Mouse (Mus musculus): ENCODE measurements around the gene Tnn.

The Tnn gene

DNA sequence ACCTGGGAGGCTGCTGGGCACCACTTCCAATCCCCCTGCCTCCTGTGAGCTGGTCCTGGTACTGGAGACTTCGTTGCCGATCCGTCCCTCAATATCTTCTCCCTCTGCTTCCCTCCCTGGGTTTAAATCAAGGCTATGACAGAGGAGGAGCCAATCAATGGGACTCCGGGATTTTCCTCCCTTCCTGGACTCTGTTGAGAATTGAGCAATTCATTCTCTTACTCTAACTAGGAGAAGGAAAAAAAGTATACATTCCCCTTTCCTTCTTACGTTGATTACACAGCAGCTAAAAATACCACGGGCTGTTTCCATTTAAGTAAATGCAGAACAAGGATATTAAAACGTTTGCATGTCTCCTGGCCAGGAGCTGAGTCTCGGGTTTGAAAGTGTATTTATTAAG lies at the start of gene Tnn:
TSS of gene Tnn (minus strand) at position 101 of the 400 bp plus-strand sequence.
- DNase-seq (ENCODE audit: low read depth, low spot score): no peak

DNA sequence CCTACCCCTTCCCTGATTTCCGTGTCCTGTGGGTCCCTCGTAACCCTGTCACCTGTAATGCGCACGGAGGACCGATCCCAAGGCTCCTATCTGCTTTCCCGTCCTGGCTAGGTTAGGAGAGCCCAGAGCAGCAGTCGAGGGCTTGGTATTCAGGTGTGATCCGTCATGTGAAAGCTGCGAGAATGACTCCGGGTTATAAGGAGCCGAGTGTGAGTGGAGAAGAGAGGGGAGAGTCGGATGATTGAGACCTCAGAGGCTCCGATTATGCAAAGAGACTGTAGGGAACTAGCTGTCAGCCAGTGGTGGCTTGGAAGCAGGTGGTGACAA lies 41.9 kb upstream of the Tnn start:
- DNase-seq (ENCODE audit: low read depth, low spot score): no peak

DNA sequence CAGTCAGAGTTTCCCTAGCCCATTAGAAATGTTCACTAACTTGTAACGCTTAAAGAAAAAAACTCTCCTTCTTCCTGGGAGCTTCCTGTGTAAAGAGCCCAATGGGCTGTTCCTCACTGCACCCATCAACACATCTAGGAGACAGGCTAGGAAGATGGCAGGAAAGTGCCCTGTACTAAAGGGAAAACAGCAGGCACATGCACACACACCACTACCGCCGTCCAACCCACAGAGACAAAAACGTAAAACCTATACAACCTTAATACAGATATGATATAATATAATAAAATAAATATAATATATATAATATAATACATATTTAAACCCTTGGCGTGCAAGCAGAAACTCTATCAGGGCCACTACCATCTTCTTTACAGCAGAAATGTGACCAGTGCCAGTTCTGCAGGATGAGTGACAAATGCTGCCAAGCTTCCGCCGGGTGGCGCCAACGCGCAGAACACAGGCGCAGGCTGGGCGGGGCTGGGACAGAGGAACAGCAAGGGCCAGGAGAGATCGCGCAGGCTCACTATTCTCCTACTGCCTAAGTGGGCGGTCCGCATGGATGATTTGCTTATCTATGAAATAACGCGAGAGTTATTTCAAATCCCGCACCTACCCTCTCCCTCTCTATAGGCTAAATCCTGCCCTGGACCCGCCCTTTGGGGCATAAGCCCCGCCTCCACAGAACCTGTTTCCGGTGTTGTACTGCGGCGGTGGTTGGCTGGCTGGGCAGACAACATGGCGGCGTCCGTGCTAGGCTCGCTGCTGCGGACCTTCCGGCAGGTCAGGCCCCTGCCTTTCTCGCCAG lies 41.4 kb upstream of the Tnn start, which contains the start of gene Mrps14:
TSS of gene Mrps14 (plus strand) at position 687 of the 808 bp plus-strand sequence.
- DNase-seq (ENCODE audit: low read depth, low spot score): peak; percentile 99

DNA sequence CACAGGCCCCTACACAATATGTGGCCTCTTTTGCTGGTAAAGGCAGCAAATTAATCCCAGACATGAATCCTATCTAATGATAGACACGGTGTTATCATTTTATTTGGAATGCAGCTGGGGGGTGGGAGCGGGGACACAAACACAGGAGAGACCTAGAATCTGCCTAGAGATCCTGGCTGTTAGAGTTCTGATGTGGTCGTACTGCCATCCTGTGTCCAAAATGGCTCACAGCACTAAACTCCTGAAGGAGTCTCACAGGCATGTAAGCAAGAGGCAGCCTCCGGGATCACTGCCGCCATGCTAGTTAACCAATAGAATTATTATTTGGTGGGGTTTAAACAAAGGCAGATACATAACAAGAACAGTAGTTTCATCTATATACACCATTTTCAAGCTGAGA lies 31.1 kb upstream of the Tnn start:
- DNase-seq (ENCODE audit: low read depth, low spot score): peak; percentile 29

DNA sequence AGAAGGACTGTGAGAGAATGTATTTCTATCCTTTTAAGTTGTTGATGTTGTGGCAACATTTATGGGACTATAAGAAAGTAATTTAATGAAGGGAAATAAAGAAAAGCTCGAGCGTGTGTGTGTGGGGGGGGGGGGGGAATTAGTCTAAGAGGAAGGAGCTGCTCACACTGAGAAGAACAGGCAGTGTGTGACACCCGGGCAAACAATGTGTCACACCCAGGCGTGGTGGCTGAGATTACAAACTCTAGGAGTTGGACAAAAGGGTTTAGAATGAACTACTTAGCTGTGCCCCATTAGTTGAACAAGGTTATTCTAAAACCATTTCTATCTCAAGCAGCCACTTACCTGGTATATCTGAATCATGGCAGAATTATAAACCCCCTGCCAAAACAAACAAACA lies 27.8 kb upstream of the Tnn start:
- DNase-seq (ENCODE audit: low read depth, low spot score): no peak

DNA sequence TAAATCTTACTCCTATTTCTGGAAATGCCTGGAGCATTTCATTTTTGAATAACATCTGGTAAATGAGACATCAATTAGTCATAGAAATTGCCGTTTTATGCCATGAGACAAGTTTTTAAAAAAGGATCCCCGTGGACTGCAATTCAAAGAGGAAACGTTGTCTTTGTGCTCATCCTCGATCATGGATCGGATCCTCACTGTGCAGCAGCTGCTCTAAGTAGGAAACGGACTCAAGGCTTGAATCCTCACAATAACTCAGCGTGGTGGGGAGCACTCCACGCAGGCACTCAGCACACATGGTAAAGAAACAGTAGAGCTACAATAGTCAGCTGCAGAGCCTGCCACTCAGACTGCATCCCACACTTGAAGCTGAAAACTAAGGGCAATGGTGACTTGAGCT lies 23.5 kb upstream of the Tnn start:
- DNase-seq (ENCODE audit: low read depth, low spot score): no peak

DNA sequence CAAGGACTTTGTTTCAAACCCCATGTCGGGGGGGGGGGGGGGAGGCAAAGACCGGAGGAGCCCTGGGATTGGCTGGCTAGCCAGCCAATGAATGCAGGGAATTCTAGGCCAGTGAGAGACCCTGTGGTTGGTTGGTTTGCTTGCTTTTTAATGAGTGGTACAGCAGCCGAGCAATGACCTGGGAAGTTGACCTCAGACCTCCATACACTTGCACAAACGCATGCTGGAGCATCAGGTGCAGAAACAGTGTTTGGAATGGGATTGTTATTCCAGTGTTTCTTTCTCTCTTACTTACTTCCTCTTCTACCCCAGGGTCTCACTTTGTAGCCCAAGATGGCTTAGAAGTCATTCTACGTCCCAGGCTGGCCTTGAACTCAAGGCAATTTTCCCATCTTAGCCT lies 13.2 kb upstream of the Tnn start:
- no peak for DNase-seq (ENCODE audit: low read depth, low spot score)

DNA sequence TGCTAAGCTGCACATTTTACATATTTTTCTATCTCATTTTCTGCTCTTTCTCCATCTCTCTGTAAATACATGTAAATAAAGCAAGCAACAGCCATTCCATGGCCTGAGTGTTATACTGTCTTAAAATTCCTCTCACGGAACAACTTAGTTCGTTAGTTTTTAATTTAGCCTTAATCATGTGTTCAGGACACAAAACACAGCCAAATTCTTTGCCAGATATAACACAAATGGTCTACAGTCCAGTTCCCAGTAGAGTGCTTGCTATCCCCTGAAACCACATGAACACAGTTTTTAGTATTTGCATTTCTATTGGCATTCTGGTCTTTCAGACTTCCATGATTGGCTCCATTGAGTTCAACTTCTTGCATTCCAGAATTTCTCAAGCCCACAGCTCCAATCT lies 4.8 kb upstream of the Tnn start:
- no peak for DNase-seq (ENCODE audit: low read depth, low spot score)

DNA sequence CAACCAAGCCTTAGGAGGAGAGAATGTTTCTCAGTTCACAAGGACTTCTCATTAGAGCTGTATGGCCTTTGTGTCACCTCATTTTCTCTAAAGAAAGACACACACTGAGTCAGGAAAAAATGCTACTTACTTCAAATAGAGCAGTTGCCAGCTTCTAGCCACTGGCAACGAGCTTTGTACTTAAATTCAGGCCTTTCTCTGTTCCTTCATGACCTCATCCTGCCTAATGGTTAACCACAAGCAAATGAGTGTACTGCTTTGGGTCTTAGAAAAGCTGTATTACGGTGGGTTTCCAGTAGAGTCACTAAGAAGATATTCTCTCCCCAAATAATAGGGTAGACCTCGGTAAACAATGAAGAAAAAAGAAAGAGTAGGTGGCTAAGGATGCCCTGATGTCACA lies 2.7 kb downstream of the Tnn start:
- no peak for DNase-seq (ENCODE audit: low read depth, low spot score)

DNA sequence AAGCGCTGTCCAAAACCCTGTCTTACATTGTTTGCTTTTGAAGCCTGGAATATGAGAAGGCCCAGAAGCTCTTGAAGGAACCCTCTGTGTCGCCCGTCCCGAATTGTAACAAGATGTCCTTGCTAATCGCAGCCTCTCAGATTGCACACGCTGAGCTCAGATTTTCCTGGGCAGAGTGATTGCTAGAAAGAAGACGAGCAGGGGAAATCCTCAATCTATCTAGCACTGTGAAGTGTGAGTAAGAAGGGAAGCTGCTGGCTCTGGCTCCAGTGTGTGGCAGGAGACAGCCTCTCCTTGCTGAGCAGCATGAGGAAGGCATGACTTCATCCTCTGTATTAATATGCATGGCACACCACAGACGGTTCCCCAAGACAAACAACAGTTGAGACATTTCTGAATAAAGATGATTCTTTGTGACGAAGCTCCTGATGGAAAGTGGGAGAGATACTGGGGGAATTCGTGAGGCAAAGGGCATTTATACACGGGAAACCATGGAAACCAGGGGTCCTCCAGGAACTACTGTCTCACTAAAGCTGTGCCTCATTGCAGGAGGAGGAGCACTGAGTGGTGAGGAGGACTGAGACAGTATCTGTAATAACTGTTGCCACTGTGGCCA lies 4.0 kb downstream of the Tnn start:
- DNase-seq (ENCODE audit: low read depth, low spot score): no peak

DNA sequence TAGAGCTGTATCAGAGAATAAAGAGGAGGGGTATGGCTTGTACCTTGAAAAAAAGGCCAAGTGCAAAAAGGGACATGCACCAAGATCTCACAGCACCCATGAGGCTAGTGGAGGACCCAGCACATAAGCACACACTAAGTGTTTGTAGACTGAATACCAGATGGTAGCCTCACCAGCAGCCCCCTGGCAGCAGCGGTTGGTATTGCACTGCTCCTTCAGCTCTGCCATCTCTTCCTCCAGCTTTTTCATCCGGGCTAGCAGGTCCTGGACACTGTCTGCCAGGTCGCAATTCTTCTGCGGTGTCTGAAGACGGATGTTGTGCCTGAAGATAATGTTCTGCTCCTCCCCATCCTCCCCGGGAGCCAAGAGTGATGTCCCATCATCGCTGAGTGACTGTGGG lies 6.1 kb downstream of the Tnn start:
- DNase-seq (ENCODE audit: low read depth, low spot score): no peak

DNA sequence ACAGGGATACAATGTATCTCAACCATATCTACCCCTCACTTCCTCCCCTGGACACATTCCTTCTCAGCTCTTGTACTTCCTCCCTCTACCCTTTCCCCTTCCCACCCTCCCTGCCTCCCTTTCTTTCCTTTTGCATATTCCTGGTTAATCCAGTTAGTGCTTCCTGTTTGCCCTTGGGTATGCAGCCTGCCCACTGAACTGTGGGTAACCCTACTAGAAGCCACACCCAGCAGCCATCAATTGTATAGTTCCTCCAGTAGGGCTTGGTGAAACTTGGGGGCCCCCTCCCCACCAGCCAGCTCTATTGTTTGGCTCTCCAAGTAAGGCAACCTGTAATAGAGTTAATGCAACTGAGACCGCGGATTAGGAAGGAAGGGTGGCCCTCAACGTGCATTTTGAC lies 7.8 kb downstream of the Tnn start:
- no peak for DNase-seq (ENCODE audit: low read depth, low spot score)

DNA sequence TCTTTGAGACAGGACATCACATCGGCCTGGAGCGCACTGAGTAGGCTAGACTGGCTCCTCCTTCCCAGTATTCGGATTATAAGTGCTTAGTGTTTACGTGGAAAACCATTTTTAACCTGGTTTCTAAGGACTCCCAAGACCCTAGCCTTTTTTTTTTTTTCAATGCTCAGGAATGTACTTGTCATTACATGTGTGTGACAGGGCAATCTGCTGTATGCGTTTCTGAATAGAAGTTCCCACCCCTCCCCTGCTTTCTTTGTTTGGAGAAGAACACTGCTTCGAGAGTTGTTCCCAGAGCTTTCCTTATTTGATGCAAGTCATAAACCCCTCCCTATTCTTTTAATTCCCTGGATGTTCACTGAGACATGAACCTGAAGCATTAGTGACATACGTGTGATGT lies 9.0 kb downstream of the Tnn start:
- DNase-seq (ENCODE audit: low read depth, low spot score): no peak

DNA sequence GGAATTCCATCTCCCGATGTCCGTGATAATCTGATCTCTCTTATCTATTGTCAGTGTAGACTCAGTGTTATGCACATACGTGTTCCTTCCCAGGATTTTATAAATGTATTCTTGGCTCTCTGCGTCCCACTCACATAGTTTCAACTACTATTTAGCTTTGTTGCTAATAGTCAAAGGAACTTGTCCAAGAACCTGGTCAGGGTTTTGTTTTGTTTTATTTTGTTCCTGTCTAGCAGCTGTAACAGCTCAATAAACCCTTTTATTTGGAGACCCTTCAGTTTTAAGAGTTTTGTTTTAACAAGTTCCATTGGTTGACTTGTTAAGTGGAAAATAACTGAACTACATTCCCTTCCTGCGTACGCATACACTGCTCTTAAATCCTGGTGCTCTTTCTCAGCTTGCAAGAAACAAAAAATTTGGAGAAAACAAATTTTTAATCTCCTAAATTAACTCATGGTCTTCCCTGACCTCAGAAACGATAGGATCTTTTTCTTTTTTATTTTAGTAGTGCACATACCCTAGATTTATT lies 17.0 kb downstream of the Tnn start:
- DNase-seq (ENCODE audit: low read depth, low spot score): no peak

DNA sequence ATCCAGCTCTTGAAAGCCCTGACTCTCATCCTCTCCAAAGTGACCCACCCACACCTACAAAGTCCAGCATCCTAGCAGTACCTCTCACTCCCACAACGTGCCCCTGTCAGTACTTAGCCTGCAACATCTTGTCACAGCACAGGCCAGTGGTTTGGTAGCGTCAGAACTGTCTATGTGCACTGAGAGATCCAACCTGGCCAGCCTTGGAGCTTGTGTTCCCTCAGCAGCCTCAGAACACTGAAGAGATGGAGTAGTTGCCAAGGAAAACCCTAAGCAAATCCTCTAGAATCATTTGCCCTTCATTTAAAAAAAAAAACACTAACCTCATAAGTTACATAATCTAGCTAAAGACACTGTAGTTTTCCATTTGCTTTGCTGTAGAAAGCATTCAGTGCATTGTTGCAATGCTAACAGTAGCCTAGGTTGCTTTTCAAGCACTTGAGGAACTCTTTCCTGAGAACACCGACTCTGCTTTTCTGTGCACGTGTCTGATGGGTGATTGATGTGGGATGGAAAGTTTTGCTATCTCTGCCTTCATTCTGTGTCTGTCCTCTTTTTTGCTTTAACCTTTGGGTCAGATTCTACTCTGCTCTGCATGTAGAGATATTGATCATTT lies 19.8 kb downstream of the Tnn start:
- DNase-seq (ENCODE audit: low read depth, low spot score): no peak

DNA sequence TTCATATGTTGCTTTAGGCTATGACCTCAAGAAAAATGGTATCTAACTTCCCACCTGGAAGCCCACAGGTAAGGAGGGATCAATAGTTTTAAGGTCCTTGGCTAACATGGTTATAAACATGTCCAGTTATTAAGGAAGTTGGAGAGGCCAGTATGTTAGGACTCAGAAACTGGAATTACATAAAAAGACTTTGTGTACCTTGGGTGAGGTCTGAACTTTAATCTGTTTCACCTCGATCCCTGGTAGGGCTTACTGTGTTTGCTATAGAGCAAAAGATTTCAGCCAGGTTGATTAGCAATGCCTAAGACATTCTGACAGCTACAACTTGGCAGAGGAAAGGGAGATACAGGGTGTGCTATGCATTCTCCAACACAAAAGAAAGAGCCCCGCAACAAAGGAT lies 29.4 kb downstream of the Tnn start:
- DNase-seq (ENCODE audit: low read depth, low spot score): no peak

DNA sequence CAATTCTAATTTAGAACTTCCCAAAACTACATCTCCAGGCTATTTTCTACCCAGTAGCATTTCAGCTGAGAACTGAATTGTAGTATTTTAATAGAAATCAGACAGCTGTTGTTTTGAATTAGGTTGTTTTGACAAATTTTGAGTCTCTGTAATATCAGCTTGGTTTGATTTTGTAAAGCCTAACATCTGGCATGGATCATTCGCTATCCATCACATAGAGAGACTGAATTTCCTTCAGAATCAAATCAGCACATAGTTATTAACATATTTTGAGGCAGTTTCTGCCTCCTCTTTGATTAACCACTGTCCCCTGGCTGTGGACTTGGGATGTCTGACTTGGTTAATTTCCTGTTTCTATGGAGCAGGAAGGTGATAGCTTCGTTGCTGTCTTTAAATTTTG lies 44.8 kb downstream of the Tnn start:
- DNase-seq (ENCODE audit: low read depth, low spot score): no peak

DNA sequence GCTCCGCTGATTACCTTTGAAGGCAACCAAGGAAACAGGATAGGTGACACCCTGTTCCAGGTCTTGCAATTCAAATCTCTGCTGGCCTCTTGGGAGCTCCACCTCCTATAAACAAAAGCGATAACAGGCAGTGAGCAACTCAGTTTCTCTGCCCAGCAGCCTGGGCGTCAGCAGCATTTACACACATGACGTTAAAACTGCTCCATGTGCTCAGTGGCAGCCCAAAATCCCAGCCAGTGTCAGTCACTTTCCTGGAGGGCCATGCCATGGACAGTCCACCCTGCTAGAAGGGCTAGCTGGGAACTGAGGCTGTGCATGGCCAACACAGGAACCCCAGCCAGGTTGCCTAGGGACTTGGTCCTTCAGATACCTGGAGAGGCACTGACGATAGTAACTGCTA lies 48.0 kb downstream of the Tnn start:
- no peak for DNase-seq (ENCODE audit: low read depth, low spot score)

DNA sequence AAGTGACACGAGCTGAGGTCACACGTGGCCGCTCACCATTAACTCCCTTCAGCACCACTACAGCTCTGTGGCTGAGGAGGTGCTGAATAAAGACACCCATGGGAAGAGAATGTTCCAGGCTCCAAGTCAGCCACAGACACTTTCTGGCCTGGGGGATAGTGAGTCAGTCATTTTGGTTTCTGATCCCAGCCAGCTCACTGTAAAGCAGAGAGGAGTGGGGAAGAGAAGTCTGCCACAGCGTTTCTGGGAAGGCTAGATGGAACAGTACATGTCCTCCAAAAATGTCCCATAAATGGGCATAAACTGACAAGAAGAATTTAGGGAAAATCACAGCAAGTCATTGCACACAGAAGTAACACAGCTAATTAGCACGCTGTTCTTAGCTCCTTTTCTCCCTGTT lies 52.4 kb downstream of the Tnn start:
- DNase-seq (ENCODE audit: low read depth, low spot score): no peak

DNA sequence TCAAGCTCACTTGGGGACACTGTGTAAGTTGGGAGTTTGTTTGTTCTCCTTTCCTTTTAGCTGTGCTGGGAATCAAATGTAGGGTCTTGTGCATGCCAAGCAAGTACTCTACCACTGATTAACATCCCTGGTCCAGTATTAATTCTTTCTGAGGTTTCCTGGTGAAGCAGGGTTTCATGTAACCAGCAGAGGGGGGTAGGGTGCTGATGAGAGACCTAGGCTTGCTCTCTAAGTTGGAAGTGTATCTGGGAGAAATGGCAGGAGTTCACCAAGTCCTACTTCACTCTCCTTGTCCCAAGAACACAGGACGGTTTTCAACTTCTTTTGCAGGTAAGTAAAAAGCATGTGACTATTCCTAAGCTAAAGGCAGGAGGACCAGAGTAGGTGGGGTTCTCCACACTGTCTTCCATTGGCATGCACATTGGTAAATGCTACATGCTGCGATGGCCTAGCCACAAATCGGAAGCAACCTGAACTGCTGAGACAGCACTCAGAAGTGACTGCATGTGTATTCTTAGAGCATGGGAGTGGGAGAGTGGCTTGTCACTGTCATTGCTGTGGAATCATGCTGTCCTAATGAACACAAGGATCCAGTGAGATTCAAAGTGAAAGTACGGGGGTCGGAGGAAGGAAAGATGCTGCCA lies 53.6 kb downstream of the Tnn start:
- no peak for DNase-seq (ENCODE audit: low read depth, low spot score)

DNA sequence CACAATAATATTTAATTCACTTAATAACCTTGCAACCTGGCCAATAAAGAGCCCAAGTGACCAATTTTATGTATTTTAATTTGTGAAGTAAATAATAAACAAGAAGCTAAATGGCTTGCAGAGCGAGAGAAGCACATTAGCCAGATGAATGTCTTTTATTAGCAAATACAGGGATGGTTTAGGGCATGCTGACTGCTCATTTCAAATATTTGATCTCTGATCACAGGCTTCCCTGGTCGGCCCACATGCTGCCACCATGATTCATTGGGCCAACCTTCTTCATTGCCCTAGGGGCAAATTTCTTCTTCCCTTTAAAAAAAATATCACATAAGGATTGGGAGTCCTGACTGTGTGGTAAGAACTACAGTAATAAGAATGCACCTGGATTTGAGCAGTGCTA lies 66.7 kb downstream of the Tnn start:
- DNase-seq (ENCODE audit: low read depth, low spot score): no peak

DNA sequence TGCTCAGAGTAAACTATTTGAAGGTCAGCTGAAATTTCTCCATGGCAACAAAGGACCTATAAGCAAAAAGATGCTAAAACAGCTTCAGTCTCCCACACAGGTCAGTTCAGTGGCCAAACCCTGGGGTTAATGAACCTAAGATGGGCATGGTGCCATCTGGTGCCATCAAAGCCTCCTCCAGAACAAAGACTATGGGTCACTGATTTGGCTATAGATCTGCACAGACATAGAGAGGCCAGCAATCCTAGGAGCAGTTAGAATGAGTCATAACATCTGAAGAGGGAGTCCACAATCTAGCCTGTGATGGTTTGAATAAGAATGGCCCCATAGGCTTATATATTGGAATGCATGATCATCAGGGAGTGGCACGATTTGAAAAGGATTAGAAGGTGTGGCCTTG lies 69.1 kb downstream of the Tnn start:
- DNase-seq (ENCODE audit: low read depth, low spot score): no peak

All from retina, postnatal 7 days (tissue).